Mouse (Mus musculus): ENCODE data around the gene Poc5. TPM values are rescaled to one million over a fixed set of nuclear protein-coding genes. Genes with fewer than 3 reads are reported as not detected.

Gene Poc5
- polyA plus RNA-seq, 1 experiment from 2014 or later = 10.0 TPM

- no peak overlapping the region for H3K27ac ChIP-seq
- H3K9me3 ChIP-seq (replicated peaks) = no peaks in the 10 kb centered on the region
- H3K4me1 ChIP-seq (replicated peaks) = 0 out of 2 replicates have a peak, but pooled peaks cover 6% of the 10 kb centered on the region
- H3K27me3 ChIP-seq = no peaks in the 10 kb centered on the region
- no peak overlapping the region for H3K4me3 ChIP-seq
- no peaks in the 10 kb centered on the region for H3K36me3 ChIP-seq
- 70% methylated on average over 3 of the region's 3 CpGs for WGBS
- no peak overlapping the region for H3K9ac ChIP-seq
- no peak overlapping the region for H3K4me2 ChIP-seq
- ATAC-seq (replicated peaks; ENCODE audit: insufficient number of reproducible peaks, insufficient read depth, low FRiP score, low read depth) = 0 out of 2 replicates have a peak, but pooled peaks have one; percentile 43
These were observed 66.2 kb downstream of the Poc5 start for GRCm38 (mm10) chr13:96454288-96454687.

- H3K27me3 ChIP-seq = no peaks in the 10 kb centered on the region
- H3K9ac ChIP-seq = no peak overlapping the region
- no peaks in the 10 kb centered on the region for H3K9me3 ChIP-seq (replicated peaks)
- no peak overlapping the region for H3K4me3 ChIP-seq
- no peak overlapping the region for H3K4me2 ChIP-seq
- H3K4me1 ChIP-seq (replicated peaks) = 0 out of 2 replicates have a peak, but pooled peaks cover 4% of the 10 kb centered on the region
- no peak; the same call in 1 of the 2 replicates for ATAC-seq (replicated peaks; ENCODE audit: insufficient number of reproducible peaks, insufficient read depth, low FRiP score, low read depth)
- H3K27ac ChIP-seq = no peak overlapping the region
- 85% methylated on average over 5 of the region's 5 CpGs for WGBS
- H3K36me3 ChIP-seq = no peaks in the 10 kb centered on the region
These were observed 69.5 kb downstream of the Poc5 start for GRCm38 (mm10) chr13:96457566-96457965.

GRCm38 (mm10) chr13:96458018-96458417, 69.9 kb downstream of the Poc5 start:
- Histone ChIP-seq H3K4me1 (replicated peaks) (0 out of 2 replicates have a peak, but pooled peaks cover 4% of the 10 kb centered on the region), H3K4me2 (no peak overlapping the region), H3K27ac (no peak overlapping the region), H3K9ac (no peak overlapping the region), H3K36me3 (no peaks in the 10 kb centered on the region), H3K4me3 (no peak overlapping the region), H3K9me3 (replicated peaks) (no peaks in the 10 kb centered on the region), H3K27me3 (no peaks in the 10 kb centered on the region)
- WGBS = 62% methylated on average over 5 of the region's 5 CpGs
- no peak for ATAC-seq (replicated peaks; ENCODE audit: insufficient number of reproducible peaks, insufficient read depth, low FRiP score, low read depth)

GRCm38 (mm10) chr13:96458606-96459005, 70.5 kb downstream of the Poc5 start:
- 0 out of 2 replicates have a peak, but pooled peaks cover 4% of the 10 kb centered on the region for H3K4me1 ChIP-seq (replicated peaks)
- ATAC-seq (replicated peaks; ENCODE audit: insufficient number of reproducible peaks, insufficient read depth, low FRiP score, low read depth) = no peak
- no peaks in the 10 kb centered on the region for H3K27me3 ChIP-seq
- 65% methylated on average over 4 of the region's 4 CpGs for WGBS
- no peaks in the 10 kb centered on the region for H3K36me3 ChIP-seq
- H3K4me3 ChIP-seq = no peak overlapping the region
- H3K9me3 ChIP-seq (replicated peaks) = no peaks in the 10 kb centered on the region
- no peak overlapping the region for H3K9ac ChIP-seq
- H3K4me2 ChIP-seq = no peak overlapping the region
- H3K27ac ChIP-seq = no peak overlapping the region

- Histone ChIP-seq H3K9me3 (replicated peaks) (no peaks in the 10 kb centered on the region), H3K36me3 (no peaks in the 10 kb centered on the region), H3K27ac (no peak overlapping the region), H3K9ac (no peak overlapping the region), H3K4me1 (replicated peaks) (no peaks in the 10 kb centered on the region), H3K27me3 (no peaks in the 10 kb centered on the region), H3K4me3 (no peak overlapping the region), H3K4me2 (no peak overlapping the region)
- no peak for ATAC-seq (replicated peaks; ENCODE audit: insufficient number of reproducible peaks, insufficient read depth, low FRiP score, low read depth)
- 67% methylated on average over 1 of the region's 1 CpGs for WGBS
These were observed 74.5 kb downstream of the Poc5 start for GRCm38 (mm10) chr13:96462644-96463043.

DNA sequence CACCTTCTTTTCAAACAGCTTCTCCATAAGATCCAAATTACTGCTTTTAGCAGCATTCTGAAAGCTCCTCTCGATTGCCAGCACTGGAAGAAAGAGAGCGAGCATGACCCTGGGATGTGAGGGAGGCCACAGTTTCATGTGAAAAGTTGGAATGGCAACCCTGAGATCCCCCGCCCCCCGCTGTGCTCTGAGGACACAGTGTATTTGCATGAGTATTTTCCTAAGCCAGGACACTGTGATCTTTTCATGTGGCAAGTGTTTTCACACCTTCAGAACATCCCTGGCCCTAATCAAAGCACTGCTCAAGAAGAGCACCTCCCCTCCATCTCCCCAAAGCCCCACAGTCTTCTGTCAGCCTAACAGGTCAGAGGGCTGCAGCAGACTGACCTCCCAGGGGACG, 77.2 kb downstream of the Poc5 start:
- Histone ChIP-seq H3K9me3 (replicated peaks) (no peaks in the 10 kb centered on the region), H3K4me2 (no peak overlapping the region), H3K4me3 (no peak overlapping the region), H3K4me1 (replicated peaks) (no peaks in the 10 kb centered on the region), H3K27me3 (no peaks in the 10 kb centered on the region), H3K36me3 (no peaks in the 10 kb centered on the region), H3K9ac (no peak overlapping the region), H3K27ac (no peak overlapping the region)
- 62% methylated on average over 5 of the region's 5 CpGs for WGBS
- no peak for ATAC-seq (replicated peaks; ENCODE audit: insufficient number of reproducible peaks, insufficient read depth, low FRiP score, low read depth)

Small RNA genes lying within 50 kb of the gene (microRNA-seq; reads per million reads assigned to microRNA genes)
- gene Gm25213 = not detected

Other genes starting within 250 kb of the Poc5 start
- 0.59 and 1.1 TPM in 2 replicates for gene Ankdd1b, start 82.9 kb downstream of the Poc5 start, polyA plus RNA-seq (2015; fragmentation: Nextera tagmentation; extraction: Ambion mirVana)
- gene Gm17622, start 102.4 kb downstream of the Poc5 start, polyA plus RNA-seq (2015; fragmentation: Nextera tagmentation; extraction: Ambion mirVana) = not detected in 2 replicates
- 6.4 and 7.2 TPM in 2 replicates for gene Polk, start 154.3 kb downstream of the Poc5 start, polyA plus RNA-seq (2015; fragmentation: Nextera tagmentation; extraction: Ambion mirVana)
- gene Col4a3bp, start 154.3 kb downstream of the Poc5 start, polyA plus RNA-seq (2015; fragmentation: Nextera tagmentation; extraction: Ambion mirVana) = 8.3 and 8.4 TPM in 2 replicates

All from heart, embryonic 15.5 days (tissue).